Mouse (Mus musculus) liver, embryonic 15.5 days (tissue): ENCODE measurements around the gene Mllt11. TPM values are rescaled to one million over a fixed set of nuclear protein-coding genes. Genes with fewer than 3 reads are reported as not detected.

Experiments used
- ATAC-seq: fragments of 200-750 bp; cut with Nextera tagmentation; 2 replicates; pipeline ENCODE4 v1.8.0; 2017; ENCODE audit warnings: moderate number of reproducible peaks, mild to moderate bottlenecking, moderate library complexity; ENCODE audit not compliant: insufficient read depth
- H3K27ac ChIP-seq: fragments of 300-500 bp; sonication (generic); replicated peaks from 2 replicates; pipeline ENCODE4 v1.5.1; 2015; ENCODE audit warnings: mild to moderate bottlenecking, inconsistent platforms
- H3K27me3 ChIP-seq: fragments of 300-500 bp; sonication (generic); 2 replicates; pipeline ENCODE4 v1.6.1; 2015; ENCODE audit warnings: mild to moderate bottlenecking, inconsistent platforms
- H3K36me3 ChIP-seq: fragments of 300-500 bp; sonication (generic); replicated peaks from 2 replicates; pipeline ENCODE4 v1.6.1; 2015; ENCODE audit warnings: moderate library complexity, mild to moderate bottlenecking, inconsistent platforms
- H3K4me1 ChIP-seq: fragments of 300-500 bp; sonication (generic); replicated peaks from 2 replicates; pipeline ENCODE4 v1.6.1; 2015; ENCODE audit warnings: inconsistent platforms
- H3K4me2 ChIP-seq: fragments of 300-500 bp; sonication (generic); 2 replicates; pipeline ENCODE4 v1.6.1; 2015; ENCODE audit warnings: moderate library complexity, mild to moderate bottlenecking, inconsistent platforms
- H3K4me3 ChIP-seq: fragments of 300-500 bp; sonication (generic); replicated peaks from 2 replicates; pipeline ENCODE4 v1.5.1; 2015; ENCODE audit warnings: mild to moderate bottlenecking, inconsistent platforms
- H3K9ac ChIP-seq: fragments of 300-500 bp; sonication (generic); 2 replicates; pipeline ENCODE4 v1.6.1; 2015; ENCODE audit warnings: moderate library complexity, mild to moderate bottlenecking, inconsistent platforms
- H3K9me3 ChIP-seq: fragments of 300-500 bp; sonication (generic); replicated peaks from 2 replicates; pipeline ENCODE4 v1.6.1; 2016; ENCODE audit warnings: inconsistent platforms
- WGBS: fragments of 180-500 bp; shearing (Covaris S2); methylation state at CpG from one replicate; pipeline ENCODE4 v1.1.7; 2015; ENCODE audit warnings: mixed read lengths; ENCODE audit not compliant: insufficient replicate concordance; 5-methylcytosine and 5-hydroxymethylcytosine counted together
- polyA plus RNA-seq: library from polyadenylated mRNA; unstranded; fragments of >200 nt; fragmentation: Nextera tagmentation; extraction: Ambion mirVana; gene quantifications from 2 replicates; pipeline ENCODE4 v1.2.1, GENCODE M21; 2015

Gene Mllt11
- polyA plus RNA-seq, 1 experiment from 2014 or later = 2.7 TPM

GRCm38 (mm10) chr3:95267855-95268254 lies 35.9 kb upstream of the Mllt11 start:
- Histone ChIP-seq H3K4me1 (peaks cover 17% of the 10 kb centered on the region), H3K27ac (no peak overlapping the region), H3K27me3 (no peaks in the 10 kb centered on the region), H3K9me3 (no peaks in the 10 kb centered on the region), H3K4me2 (no peak overlapping the region), H3K4me3 (no peak overlapping the region), H3K9ac (no peak overlapping the region), H3K36me3 (peaks cover 29% of the 10 kb centered on the region)
- ATAC-seq = peak; percentile 20; the same call in 1 of the 2 replicates

GRCm38 (mm10) chr3:95266052-95266451 lies 34.1 kb upstream of the Mllt11 start:
- ATAC-seq = no peak
- no peak overlapping the region for H3K9ac ChIP-seq
- H3K4me3 ChIP-seq = no peak overlapping the region
- no peak overlapping the region for H3K4me2 ChIP-seq
- H3K36me3 ChIP-seq = peaks cover 32% of the 10 kb centered on the region
- H3K27ac ChIP-seq = no peak overlapping the region
- H3K9me3 ChIP-seq = no peaks in the 10 kb centered on the region
- H3K27me3 ChIP-seq = no peaks in the 10 kb centered on the region
- 83% methylated on average over 3 of the region's 3 CpGs for WGBS
- H3K4me1 ChIP-seq = peaks cover 18% of the 10 kb centered on the region

- WGBS = 78% methylated on average over 1 of the region's 1 CpGs
- H3K36me3 ChIP-seq = peaks cover 32% of the 10 kb centered on the region
Observed at GRCm38 (mm10) chr3:95264724-95265123, 32.8 kb upstream of the Mllt11 start.

DNA sequence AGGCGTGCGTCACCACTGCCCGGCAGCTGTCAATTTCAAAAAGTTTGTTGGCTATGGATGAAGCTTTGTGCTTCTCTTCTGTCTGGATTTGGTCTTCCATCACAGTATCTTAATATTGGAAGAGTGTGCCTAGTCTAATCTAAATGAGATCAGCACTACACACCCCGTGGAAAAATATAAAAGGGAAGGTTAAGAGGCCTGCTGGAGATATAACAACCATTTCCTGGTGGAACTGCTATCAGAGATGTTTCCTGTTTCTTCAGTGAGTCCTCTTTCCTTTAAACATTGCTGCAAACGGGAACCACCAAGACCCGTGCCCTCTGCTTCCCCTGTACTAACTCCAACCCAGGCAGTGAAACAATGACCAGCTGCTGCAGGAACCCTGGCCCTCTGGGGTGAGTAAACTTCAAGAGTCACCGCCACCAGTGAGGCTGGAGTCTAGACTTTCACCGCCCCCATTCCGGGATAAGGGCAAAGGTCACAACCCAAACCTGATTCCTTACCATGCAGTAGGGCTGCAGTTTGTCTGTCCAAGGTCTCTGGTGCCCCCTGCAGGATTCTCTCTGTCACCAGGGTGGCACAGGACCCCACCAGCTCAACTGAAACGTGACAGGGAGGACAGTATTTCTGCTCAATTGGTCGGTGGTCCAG lies 31.2 kb upstream of the Mllt11 start:
- Histone ChIP-seq H3K4me1 (peaks cover 14% of the 10 kb centered on the region), H3K4me3 (no peak overlapping the region), H3K9me3 (no peaks in the 10 kb centered on the region), H3K4me2 (peak overlapping the region; percentile 19; the same call in 1 of the 2 replicates), H3K27ac (peak overlapping the region; percentile 51), H3K9ac (no peak overlapping the region), H3K27me3 (no peaks in the 10 kb centered on the region), H3K36me3 (peaks cover 42% of the 10 kb centered on the region)
- whole genome bisulfite sequencing = 31% methylated on average over 11 of the region's 11 CpGs
- ATAC-seq = peak; percentile 74

More at GRCm38 (mm10) chr3:95264724-95265123, 32.8 kb upstream of the Mllt11 start:
- Histone ChIP-seq H3K9ac (no peak overlapping the region), H3K9me3 (no peaks in the 10 kb centered on the region), H3K4me1 (peaks cover 18% of the 10 kb centered on the region), H3K27me3 (no peaks in the 10 kb centered on the region), H3K4me3 (no peak overlapping the region), H3K27ac (no peak overlapping the region), H3K4me2 (no peak overlapping the region)
- no peak for ATAC-seq

GRCm38 (mm10) chr3:95261975-95262374 lies 30.0 kb upstream of the Mllt11 start:
- 81% methylated on average over 4 of the region's 4 CpGs for WGBS
- ATAC-seq = no peak
- Histone ChIP-seq H3K4me1 (peaks cover 11% of the 10 kb centered on the region), H3K4me2 (no peak overlapping the region), H3K27ac (no peak overlapping the region), H3K9me3 (no peaks in the 10 kb centered on the region), H3K4me3 (no peak overlapping the region), H3K27me3 (no peaks in the 10 kb centered on the region), H3K36me3 (peaks cover 38% of the 10 kb centered on the region), H3K9ac (no peak overlapping the region)

- H3K36me3 ChIP-seq = peaks cover 55% of the 10 kb centered on the region
- no peak overlapping the region for H3K27ac ChIP-seq
- WGBS = 80% methylated on average over 5 of the region's 5 CpGs
Observed at GRCm38 (mm10) chr3:95256931-95257330, 25.0 kb upstream of the Mllt11 start.

GRCm38 (mm10) chr3:95250783-95251424 lies 18.9 kb upstream of the Mllt11 start, which contains the start of gene Bnipl:
Gene Bnipl, minus strand, starts transcription at chr3:95251193.
- Histone ChIP-seq H3K9ac (no peak within 1 kb of the TSS), H3K9me3 (no peaks in the 10 kb centered on the region), H3K4me2 (no peak within 1 kb of the TSS), H3K4me1 (peaks cover 7% of the 10 kb centered on the region), H3K27ac (no peak within 1 kb of the TSS), H3K27me3 (no peaks in the 10 kb centered on the region), H3K36me3 (peaks cover 21% of the 10 kb centered on the region; the same call in 1 of the 2 replicates), H3K4me3 (no peak within 1 kb of the TSS)
- 40% methylated on average over 7 of the region's 7 CpGs for WGBS
- no peak for ATAC-seq

More at GRCm38 (mm10) chr3:95256931-95257330, 25.0 kb upstream of the Mllt11 start:
- H3K4me2 ChIP-seq = no peak overlapping the region
- H3K4me3 ChIP-seq = no peak overlapping the region
- no peaks in the 10 kb centered on the region for H3K4me1 ChIP-seq
- no peaks in the 10 kb centered on the region for H3K27me3 ChIP-seq
- H3K9ac ChIP-seq = no peak overlapping the region
- no peaks in the 10 kb centered on the region for H3K9me3 ChIP-seq
- no peak for ATAC-seq

GRCm38 (mm10) chr3:95250361-95250760 lies 18.4 kb upstream of the Mllt11 start:
- H3K4me2 ChIP-seq = no peak overlapping the region
- H3K4me3 ChIP-seq = no peak overlapping the region
- H3K36me3 ChIP-seq = peaks cover 16% of the 10 kb centered on the region; the same call in 1 of the 2 replicates
- no peak overlapping the region for H3K27ac ChIP-seq
- no peaks in the 10 kb centered on the region for H3K27me3 ChIP-seq
- no peaks in the 10 kb centered on the region for H3K9me3 ChIP-seq
- WGBS = 77% methylated on average over 5 of the region's 5 CpGs
- no peak overlapping the region for H3K9ac ChIP-seq
- H3K4me1 ChIP-seq = peaks cover 7% of the 10 kb centered on the region
- ATAC-seq = no peak

DNA sequence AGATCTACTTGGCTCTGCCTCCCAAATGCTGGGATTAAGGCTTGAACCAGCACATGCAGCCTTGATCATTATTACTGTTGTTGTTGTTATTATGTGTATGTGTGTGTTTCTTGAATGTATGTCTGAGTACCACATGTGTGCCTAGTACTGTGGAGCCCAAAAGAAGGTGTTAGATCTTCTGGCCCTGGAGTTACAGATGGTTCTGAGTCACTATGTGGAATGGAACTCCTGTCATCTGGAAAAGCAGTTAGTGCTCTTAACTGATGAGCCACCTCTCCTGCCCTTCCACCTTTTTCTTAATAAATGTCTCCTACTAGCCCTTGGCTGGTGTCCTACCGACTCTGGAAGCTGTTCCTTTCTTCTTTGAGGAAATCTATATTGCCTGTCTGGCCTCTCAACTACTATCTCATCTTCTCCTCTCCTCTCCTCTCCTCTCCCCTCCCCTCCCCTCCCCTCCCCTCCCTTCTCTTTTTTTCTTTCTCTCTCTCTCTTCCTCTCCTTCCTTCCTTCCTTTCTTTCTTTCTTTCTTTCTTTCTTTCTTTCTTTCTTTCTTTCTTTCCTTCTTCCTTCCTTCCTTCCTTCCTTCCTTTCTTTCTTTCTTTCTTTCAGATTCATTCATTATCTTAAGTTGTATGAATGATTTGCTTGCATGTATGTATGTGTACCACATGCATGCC lies 15.8 kb upstream of the Mllt11 start:
- H3K9me3 ChIP-seq = no peaks in the 10 kb centered on the region
- H3K36me3 ChIP-seq = 0 out of 2 replicates have a peak, but pooled peaks cover 2% of the 10 kb centered on the region
- H3K9ac ChIP-seq = no peak overlapping the region
- H3K4me3 ChIP-seq = no peak overlapping the region
- no peak overlapping the region for H3K27ac ChIP-seq
- H3K4me2 ChIP-seq = no peak overlapping the region
- no peaks in the 10 kb centered on the region for H3K27me3 ChIP-seq
- 33% methylated on average over 1 of the region's 1 CpGs for WGBS
- ATAC-seq = no peak
- peaks cover 7% of the 10 kb centered on the region for H3K4me1 ChIP-seq

- H3K4me1 ChIP-seq = peaks cover 7% of the 10 kb centered on the region
- no peaks in the 10 kb centered on the region for H3K9me3 ChIP-seq
- no peak overlapping the region for H3K4me3 ChIP-seq
- H3K4me2 ChIP-seq = no peak overlapping the region
- no peak overlapping the region for H3K9ac ChIP-seq
- H3K36me3 ChIP-seq = no peaks in the 10 kb centered on the region
- no peak for ATAC-seq
- no peak overlapping the region; the same call in 1 of the 2 replicates for H3K27ac ChIP-seq
- 61% methylated on average over 5 of the region's 5 CpGs for WGBS
- H3K27me3 ChIP-seq = no peaks in the 10 kb centered on the region
Observed at GRCm38 (mm10) chr3:95246465-95247231, 14.7 kb upstream of the Mllt11 start.

- no peak for ATAC-seq
- no peaks in the 10 kb centered on the region for H3K9me3 ChIP-seq
- WGBS = 67% methylated on average over 2 of the region's 2 CpGs
- no peak overlapping the region for H3K27ac ChIP-seq
- no peak overlapping the region for H3K4me3 ChIP-seq
- peaks cover 3% of the 10 kb centered on the region for H3K36me3 ChIP-seq
- no peak overlapping the region for H3K9ac ChIP-seq
- peaks cover 11% of the 10 kb centered on the region for H3K4me1 ChIP-seq
- H3K4me2 ChIP-seq = no peak overlapping the region
- H3K27me3 ChIP-seq = no peaks in the 10 kb centered on the region
Observed at GRCm38 (mm10) chr3:95243086-95243485, 11.1 kb upstream of the Mllt11 start.
